Mouse (Mus musculus) limb, embryonic 15.5 days (tissue): ENCODE measurements around the gene Col4a2. TPM values are rescaled to one million over a fixed set of nuclear protein-coding genes. Genes with fewer than 3 reads are reported as not detected.

ENCODE experiments used
- ATAC-seq: fragments of 200-750 bp; cut with Nextera tagmentation; 2 replicates; pipeline ENCODE4 v1.8.0; 2017; ENCODE audit warnings: low read depth, moderate TSS enrichment; ENCODE audit not compliant: insufficient number of reproducible peaks, low FRiP score, low TSS enrichment
- H3K27ac ChIP-seq: fragments of 300-500 bp; sonication (generic); 2 replicates; pipeline ENCODE4 v1.5.1; 2015; ENCODE audit warnings: moderate library complexity, mild to moderate bottlenecking, inconsistent platforms
- H3K27me3 ChIP-seq: fragments of 300-500 bp; sonication (generic); 2 replicates; pipeline ENCODE4 v1.6.1; 2015; ENCODE audit warnings: inconsistent platforms
- H3K36me3 ChIP-seq: fragments of 300-500 bp; sonication (generic); 2 replicates; pipeline ENCODE4 v1.6.1; 2015; ENCODE audit warnings: inconsistent platforms
- H3K4me1 ChIP-seq: fragments of 300-500 bp; sonication (generic); 2 replicates; pipeline ENCODE4 v1.6.1; 2015; ENCODE audit warnings: inconsistent platforms
- H3K4me2 ChIP-seq: fragments of 300-500 bp; sonication (generic); 2 replicates; pipeline ENCODE4 v1.6.1; 2015; ENCODE audit warnings: mild to moderate bottlenecking, inconsistent platforms
- H3K4me3 ChIP-seq: fragments of 300-500 bp; sonication (generic); 2 replicates; pipeline ENCODE4 v1.5.1; 2015; ENCODE audit warnings: mild to moderate bottlenecking, inconsistent platforms
- H3K9ac ChIP-seq: fragments of 300-500 bp; sonication (generic); 2 replicates; pipeline ENCODE4 v1.6.1; 2015; ENCODE audit warnings: inconsistent platforms
- H3K9me3 ChIP-seq: fragments of 300-500 bp; sonication (generic); 2 replicates; pipeline ENCODE4 v1.6.1; 2016; ENCODE audit warnings: inconsistent platforms
- WGBS: fragments of 180-500 bp; shearing (Covaris S2); methylation state at CpG from one replicate; pipeline ENCODE4 v1.1.7; 2015; 5-methylcytosine and 5-hydroxymethylcytosine counted together
- polyA plus RNA-seq: library from polyadenylated mRNA; unstranded; fragments of >200 nt; fragmentation: Nextera tagmentation; extraction: Ambion mirVana; gene quantifications from 2 replicates; pipeline ENCODE4 v1.2.1, GENCODE M21; 2015

Col4a2 gene
- polyA plus RNA-seq, 1 experiment from 2014 or later: 77.4 TPM

DNA sequence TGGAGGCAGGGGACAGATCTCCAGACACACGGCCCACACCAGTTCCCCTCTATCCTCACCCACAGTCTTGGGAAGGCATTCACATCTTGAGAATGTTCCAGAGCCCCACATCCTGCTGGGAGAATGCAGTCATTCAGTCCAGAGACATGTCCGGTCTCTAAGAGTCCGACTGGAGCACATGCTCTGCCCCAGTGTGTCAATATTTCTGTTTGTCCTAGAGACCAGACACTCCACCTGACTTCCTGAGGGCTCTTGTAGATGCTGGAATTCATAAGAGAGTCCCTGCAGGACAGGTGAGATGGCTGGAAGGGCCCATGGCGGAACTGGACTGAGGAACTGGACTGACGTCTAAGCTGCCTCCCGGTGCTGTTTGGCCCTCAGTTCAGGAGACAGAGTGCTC is 38.8 kb downstream of the Col4a2 start:
- Histone ChIP-seq H3K4me2 (no peak overlapping the region), H3K9me3 (no peaks in the 10 kb centered on the region), H3K27me3 (no peaks in the 10 kb centered on the region), H3K4me1 (peaks cover 37% of the 10 kb centered on the region), H3K36me3 (0 out of 2 replicates have a peak, but pooled peaks cover 3% of the 10 kb centered on the region), H3K4me3 (no peak overlapping the region), H3K9ac (no peak overlapping the region), H3K27ac (peak overlapping the region; percentile 3; the same call in 1 of the 2 replicates)
- no peak for ATAC-seq
- WGBS: 70% methylated on average over 6 of the region's 6 CpGs

DNA sequence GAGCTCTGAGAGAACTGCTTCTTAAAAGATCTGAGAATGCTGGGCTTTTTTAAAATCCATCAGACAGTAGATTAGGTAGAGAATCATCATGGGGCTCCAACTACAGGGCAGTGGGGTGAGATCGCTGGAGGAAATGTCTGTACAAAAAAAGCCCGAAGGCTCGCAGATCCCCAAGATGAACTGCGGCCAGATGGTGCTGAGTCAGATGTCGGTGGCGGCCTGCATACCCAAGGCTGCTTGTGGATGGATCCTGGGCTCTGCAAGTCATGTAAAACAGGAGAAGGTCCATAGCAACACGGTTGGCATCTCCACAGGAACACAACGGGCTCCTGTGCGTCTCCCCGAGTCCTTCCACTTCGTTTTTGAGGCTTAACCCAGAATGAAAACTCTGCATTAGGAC is 39.9 kb downstream of the Col4a2 start:
- Histone ChIP-seq H3K9ac (no peak overlapping the region), H3K36me3 (0 out of 2 replicates have a peak, but pooled peaks cover 3% of the 10 kb centered on the region), H3K9me3 (no peaks in the 10 kb centered on the region), H3K4me2 (no peak overlapping the region), H3K27ac (no peak overlapping the region), H3K4me1 (peaks cover 34% of the 10 kb centered on the region), H3K27me3 (no peaks in the 10 kb centered on the region), H3K4me3 (no peak overlapping the region)
- no peak for ATAC-seq
- WGBS: 59% methylated on average over 11 of the region's 11 CpGs

DNA sequence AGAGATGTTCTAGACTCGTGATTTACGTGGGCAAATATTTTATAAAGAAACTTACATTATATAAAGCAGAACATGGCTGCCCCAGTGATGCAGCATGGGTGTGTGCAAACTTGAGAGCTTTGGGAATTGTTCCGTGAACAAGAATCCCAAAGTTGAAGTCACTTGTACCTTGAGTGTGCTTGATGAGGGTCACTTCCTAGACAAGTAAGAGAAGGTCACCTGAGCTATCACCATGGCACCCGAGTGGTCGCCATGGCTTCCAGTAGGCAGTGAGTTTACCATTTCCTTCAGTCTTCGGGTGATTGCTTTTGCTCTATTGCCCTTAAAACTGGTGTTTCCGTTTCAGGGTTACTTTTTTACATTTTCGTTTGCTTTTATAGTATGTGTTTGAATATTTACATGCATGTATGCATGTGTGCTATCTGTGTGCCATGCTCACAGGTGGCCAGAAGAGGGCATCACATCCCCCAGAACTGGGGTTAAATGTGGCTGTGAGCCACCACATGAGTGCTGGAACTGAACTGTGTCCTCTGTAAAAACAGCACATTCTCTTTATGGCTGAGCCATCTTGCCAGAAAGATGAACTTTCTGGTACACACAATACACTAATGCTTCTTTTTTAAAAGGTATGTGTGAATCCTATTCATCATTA is 42.3 kb downstream of the Col4a2 start:
- peaks cover 31% of the 10 kb centered on the region for H3K4me1 ChIP-seq

DNA sequence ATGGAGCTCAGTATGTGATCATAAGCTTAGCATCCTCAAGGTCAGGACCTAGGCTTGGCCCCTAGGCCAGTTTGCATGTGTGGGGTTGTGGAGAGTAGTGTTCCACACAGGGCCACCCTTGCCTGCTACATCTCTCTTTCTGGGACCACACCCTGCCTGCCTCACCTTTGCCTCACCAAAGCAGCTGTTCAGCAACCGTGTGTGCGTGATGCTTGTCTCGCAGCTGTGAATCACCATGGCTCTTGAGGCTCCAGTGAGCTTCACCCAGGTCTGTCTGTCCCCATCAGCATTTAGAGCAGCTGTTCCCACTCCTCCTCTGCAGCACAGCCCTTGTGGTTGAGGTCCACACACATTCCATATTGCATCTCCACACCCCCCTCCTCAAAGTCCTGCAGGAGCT is 43.3 kb downstream of the Col4a2 start:
- H3K4me1 ChIP-seq: peaks cover 33% of the 10 kb centered on the region
- no peak overlapping the region for H3K9ac ChIP-seq
- H3K4me2 ChIP-seq: no peak overlapping the region
- no peak for ATAC-seq
- H3K36me3 ChIP-seq: 0 out of 2 replicates have a peak, but pooled peaks cover 3% of the 10 kb centered on the region
- H3K27me3 ChIP-seq: no peaks in the 10 kb centered on the region
- H3K4me3 ChIP-seq: no peak overlapping the region
- no peaks in the 10 kb centered on the region for H3K9me3 ChIP-seq
- 86% methylated on average over 3 of the region's 3 CpGs for WGBS
- H3K27ac ChIP-seq: no peak overlapping the region

More for the DNA sequence above, 42.3 kb downstream of the Col4a2 start:
- H3K36me3 ChIP-seq: 0 out of 2 replicates have a peak, but pooled peaks cover 3% of the 10 kb centered on the region
- no peak overlapping the region for H3K9ac ChIP-seq
- ATAC-seq: no peak
- H3K27ac ChIP-seq: no peak overlapping the region
- 94% methylated on average over 8 of the region's 8 CpGs for WGBS
- H3K9me3 ChIP-seq: no peaks in the 10 kb centered on the region
- H3K27me3 ChIP-seq: no peaks in the 10 kb centered on the region
- no peak overlapping the region for H3K4me3 ChIP-seq
- H3K4me2 ChIP-seq: no peak overlapping the region

DNA sequence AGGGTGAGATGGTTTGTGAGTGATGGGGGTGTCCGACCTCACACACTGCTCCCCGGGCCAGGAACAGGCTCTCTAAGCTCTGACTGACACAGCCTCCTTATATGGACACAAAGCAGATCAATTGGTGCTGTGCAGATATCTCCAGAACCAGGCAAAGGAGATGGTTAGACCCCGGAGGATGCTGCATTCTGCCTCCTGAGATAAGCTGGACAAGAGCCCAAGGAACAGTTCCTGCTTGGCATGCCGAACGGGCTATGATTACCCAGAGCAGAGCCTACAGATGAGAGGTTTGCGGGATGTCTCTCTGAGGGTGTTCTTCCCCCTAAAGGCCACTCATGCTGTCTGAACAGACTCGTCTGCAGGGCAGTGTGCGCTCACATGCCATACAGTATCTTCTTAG is 44.2 kb downstream of the Col4a2 start:
- H3K4me2 ChIP-seq: no peak overlapping the region
- H3K27ac ChIP-seq: 0 out of 2 replicates have a peak overlapping the region, but pooled peaks have one; percentile 76
- ATAC-seq: no peak
- H3K4me3 ChIP-seq: no peak overlapping the region
- 71% methylated on average over 8 of the region's 8 CpGs for WGBS
- H3K4me1 ChIP-seq: peaks cover 32% of the 10 kb centered on the region
- no peak overlapping the region for H3K9ac ChIP-seq
- H3K27me3 ChIP-seq: no peaks in the 10 kb centered on the region
- no peaks in the 10 kb centered on the region for H3K9me3 ChIP-seq
- 0 out of 2 replicates have a peak, but pooled peaks cover 3% of the 10 kb centered on the region for H3K36me3 ChIP-seq

DNA sequence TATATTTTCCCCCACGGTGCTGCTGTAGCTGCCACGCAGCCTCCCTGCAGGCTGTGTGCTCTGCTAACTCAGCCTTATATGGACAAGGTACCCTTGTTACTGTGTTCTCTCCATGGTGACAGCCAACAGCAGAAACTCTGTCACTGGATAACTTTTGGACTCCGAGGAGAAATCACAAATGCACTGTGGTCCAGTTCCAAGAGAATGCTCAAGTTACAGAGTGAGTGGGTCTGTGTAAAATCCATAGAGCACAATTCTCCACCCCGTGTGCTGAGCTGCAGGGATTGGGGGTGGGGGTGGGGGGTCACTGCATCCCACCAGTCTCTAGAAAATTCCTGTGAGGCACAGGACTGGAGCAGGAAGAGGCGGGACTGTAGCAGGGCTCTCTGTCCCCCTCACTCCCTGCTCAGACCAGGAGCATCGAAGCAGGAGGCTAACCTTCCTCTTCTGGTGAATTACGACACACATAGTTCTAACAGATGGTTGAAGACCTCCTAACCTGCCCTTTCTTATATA is 45.4 kb downstream of the Col4a2 start:
- Histone ChIP-seq H3K36me3 (0 out of 2 replicates have a peak, but pooled peaks cover 3% of the 10 kb centered on the region), H3K4me2 (peak overlapping the region; percentile 5; the same call in 1 of the 2 replicates), H3K4me1 (peaks cover 39% of the 10 kb centered on the region), H3K27ac (peak overlapping the region; percentile 76), H3K27me3 (no peaks in the 10 kb centered on the region), H3K4me3 (no peak overlapping the region), H3K9me3 (no peaks in the 10 kb centered on the region), H3K9ac (no peak overlapping the region)
- ATAC-seq: peak; percentile 67
- 36% methylated on average over 7 of the region's 7 CpGs for WGBS

DNA sequence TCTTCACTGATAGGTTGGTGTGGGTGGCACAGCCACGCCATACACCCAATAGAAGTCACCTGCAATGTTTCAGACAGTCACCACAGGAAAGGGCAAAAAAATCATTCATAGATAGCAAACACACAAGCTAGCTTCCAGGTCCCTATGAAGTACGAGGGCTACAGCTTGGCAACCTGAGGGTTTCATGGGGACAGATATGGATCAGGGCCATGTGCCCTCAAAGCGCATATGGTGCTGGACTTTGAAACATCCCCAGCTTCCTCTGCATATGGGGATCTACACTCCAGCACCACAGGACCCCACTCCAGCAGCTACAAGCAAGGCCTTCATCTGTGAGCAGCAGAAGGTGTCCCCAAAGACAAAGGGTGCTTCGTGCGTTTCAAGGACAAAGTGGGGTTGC is 47.2 kb downstream of the Col4a2 start:
- H3K4me3 ChIP-seq: no peak overlapping the region
- H3K4me2 ChIP-seq: no peak overlapping the region
- H3K4me1 ChIP-seq: peaks cover 56% of the 10 kb centered on the region
- ATAC-seq: no peak
- H3K27me3 ChIP-seq: no peaks in the 10 kb centered on the region
- H3K9me3 ChIP-seq: no peaks in the 10 kb centered on the region
- 92% methylated on average over 5 of the region's 5 CpGs for WGBS
- H3K27ac ChIP-seq: peak overlapping the region; percentile 33; the same call in 1 of the 2 replicates
- no peak overlapping the region for H3K9ac ChIP-seq
- 0 out of 2 replicates have a peak, but pooled peaks cover 3% of the 10 kb centered on the region for H3K36me3 ChIP-seq

DNA sequence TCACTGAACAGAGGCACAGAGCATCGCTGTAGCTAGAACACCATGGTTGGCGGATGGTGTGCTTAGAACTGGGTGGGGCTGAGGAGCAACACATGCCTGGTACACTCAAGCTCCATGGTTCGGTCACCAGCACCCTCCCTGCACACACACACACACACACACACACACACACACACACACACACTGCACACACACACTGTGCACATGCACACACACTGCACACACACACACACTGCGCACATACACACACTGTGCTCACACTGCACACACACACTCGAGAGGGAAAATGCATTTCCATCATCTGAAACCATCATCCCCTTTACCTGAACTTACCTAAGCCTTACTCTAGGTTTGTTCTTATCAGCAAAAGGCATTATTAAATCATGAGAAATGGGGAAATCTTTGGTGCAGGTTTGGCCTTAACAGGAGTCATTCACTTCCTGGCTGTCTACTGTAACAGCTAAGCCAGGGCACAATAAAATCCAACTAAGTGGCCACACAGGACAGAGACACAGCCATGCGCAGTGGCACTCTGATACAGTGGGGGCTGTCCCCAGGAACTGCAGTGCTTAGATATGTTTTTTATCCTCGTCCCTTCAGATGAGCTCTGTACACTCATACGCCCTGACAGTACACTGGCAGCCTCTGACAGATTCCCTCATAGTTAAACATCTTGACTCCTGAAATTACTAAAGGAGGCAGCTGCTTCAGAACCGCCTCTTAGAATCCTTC is 49.1 kb downstream of the Col4a2 start:
- H3K4me3 ChIP-seq: no peak overlapping the region
- peaks cover 62% of the 10 kb centered on the region for H3K4me1 ChIP-seq
- H3K9ac ChIP-seq: no peak overlapping the region
- no peaks in the 10 kb centered on the region for H3K36me3 ChIP-seq
- no peak for ATAC-seq
- no peaks in the 10 kb centered on the region for H3K9me3 ChIP-seq
- no peak overlapping the region for H3K4me2 ChIP-seq
- H3K27ac ChIP-seq: peak overlapping the region; percentile 68
- H3K27me3 ChIP-seq: no peaks in the 10 kb centered on the region
- WGBS: 71% methylated on average over 9 of the region's 9 CpGs

DNA sequence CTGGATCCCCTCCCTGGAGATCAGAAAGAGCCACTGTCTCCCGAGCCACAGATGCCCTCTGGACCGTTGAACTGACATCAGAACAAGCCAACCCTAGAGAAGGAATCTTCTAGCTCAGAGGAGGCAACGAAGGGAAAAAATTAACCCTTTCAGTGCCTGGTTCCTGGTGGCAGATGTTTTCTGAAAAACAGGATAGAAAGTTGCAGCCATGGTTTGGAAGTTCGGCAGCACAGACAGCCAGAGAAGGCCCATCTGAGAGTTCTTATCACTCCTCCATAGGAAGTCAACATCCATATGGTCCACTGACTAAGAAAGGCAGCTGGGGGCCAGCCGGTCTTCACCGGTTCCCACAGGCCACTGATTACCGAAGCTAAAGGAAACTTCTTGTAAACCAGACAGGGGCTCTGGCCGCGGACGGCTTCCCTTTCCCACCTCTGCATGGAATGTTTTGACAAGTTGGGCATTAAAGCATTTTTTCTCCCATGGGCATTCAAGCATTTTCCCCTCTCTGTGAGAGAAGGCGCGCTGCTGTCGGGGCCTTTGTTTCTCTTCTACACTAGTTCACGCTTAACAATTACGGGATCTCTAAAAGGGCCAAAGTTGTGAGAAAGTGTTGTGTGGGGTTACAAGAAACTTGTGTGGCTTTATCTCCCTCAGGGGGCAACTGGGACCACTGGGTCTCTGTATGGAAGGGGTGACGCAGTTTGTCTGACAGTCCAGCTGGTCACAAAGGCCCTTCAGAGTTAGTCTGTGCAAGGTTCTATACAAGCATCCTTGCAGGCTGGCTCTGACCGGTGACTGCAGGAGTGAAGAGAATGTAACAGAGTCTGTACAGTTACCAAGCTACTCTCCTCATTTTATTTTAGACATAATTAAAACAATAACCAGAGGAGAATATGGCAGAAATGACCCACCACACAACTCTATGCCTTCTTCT is 49.9 kb downstream of the Col4a2 start:
- H3K36me3 ChIP-seq: no peaks in the 10 kb centered on the region
- ATAC-seq: no peak
- H3K9me3 ChIP-seq: no peaks in the 10 kb centered on the region
- peak overlapping the region; percentile 68 for H3K27ac ChIP-seq
- 0 out of 2 replicates have a peak overlapping the region, but pooled peaks have one; percentile 7 for H3K4me2 ChIP-seq
- no peak overlapping the region for H3K4me3 ChIP-seq
- no peaks in the 10 kb centered on the region for H3K27me3 ChIP-seq
- 35% methylated on average over 17 of the region's 17 CpGs for whole genome bisulfite sequencing
- no peak overlapping the region for H3K9ac ChIP-seq
- H3K4me1 ChIP-seq: peaks cover 59% of the 10 kb centered on the region

DNA sequence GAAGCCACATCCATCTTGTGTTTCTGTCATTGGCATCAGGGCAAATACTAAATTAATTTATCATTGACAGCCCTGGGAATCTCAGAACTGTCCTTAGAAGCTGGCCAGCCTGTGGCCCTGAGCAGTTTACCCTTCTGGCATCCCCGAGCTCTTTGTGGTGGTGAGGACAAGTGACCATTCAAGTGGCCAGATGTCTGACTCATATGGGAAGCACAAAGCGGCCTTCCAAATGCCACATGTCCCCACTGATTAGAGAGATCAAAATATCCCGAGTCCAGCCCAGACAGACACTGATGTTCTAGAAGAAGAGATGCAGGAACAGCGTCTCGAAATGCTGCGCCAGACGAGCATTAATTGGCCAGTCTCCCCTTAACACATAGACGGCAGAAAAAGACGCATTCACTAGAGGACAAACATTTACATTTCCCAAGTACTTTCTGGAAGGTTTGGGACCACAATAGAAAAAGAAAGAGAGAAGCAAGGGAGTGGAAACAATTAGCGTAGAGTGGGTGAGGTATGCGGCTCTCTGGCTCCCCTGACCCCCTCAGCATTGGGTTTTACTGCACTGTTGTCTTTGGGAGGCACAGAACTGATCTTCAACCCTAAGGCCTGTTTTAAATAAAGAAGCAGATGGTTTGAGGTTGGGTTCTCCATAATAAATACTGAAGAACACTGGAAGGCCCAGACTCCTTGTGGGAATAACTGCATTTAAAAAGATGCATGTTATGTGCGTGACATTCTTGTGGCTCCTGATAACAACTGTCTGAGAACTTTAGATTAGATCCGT is 50.9 kb downstream of the Col4a2 start:
- Histone ChIP-seq H3K27ac (peak overlapping the region; percentile 68), H3K9ac (no peak overlapping the region), H3K27me3 (no peaks in the 10 kb centered on the region), H3K4me2 (no peak overlapping the region), H3K9me3 (no peaks in the 10 kb centered on the region), H3K36me3 (no peaks in the 10 kb centered on the region), H3K4me3 (no peak overlapping the region), H3K4me1 (peaks cover 50% of the 10 kb centered on the region)
- no peak for ATAC-seq
- 52% methylated on average over 13 of the region's 13 CpGs for WGBS

DNA sequence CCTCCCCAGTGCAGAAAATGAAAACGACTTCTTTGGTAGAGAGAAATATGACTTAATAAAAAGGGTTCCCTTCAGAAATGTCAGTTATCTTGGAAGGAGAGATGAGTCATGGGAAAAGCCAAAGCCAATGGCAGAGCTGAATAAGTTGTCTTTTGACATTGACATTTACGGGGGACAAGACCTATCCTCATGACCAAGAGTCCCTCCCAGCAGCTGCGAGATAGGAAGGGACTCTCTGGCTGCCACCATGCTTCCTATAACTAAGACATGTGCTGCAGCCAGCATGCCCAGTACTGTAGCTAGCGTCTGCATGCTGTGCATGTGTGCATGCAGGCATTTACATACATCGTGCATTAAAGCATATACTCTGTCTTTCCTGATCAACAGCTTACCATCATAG is 53.6 kb downstream of the Col4a2 start:
- no peaks in the 10 kb centered on the region for H3K27me3 ChIP-seq
- ATAC-seq: no peak
- no peak overlapping the region for H3K4me2 ChIP-seq
- WGBS: 74% methylated on average over 5 of the region's 5 CpGs
- no peak overlapping the region for H3K9ac ChIP-seq
- peaks cover 60% of the 10 kb centered on the region for H3K4me1 ChIP-seq
- H3K4me3 ChIP-seq: no peak overlapping the region
- H3K27ac ChIP-seq: 0 out of 2 replicates have a peak overlapping the region, but pooled peaks have one; percentile 19
- no peaks in the 10 kb centered on the region for H3K36me3 ChIP-seq
- no peaks in the 10 kb centered on the region for H3K9me3 ChIP-seq
